Mouse (Mus musculus) lung, adult 10 weeks (tissue): ENCODE measurements around the gene Scd4. TPM values are rescaled to one million over a fixed set of nuclear protein-coding genes. Genes with fewer than 3 reads are reported as not detected.

Experiments used
- polyA plus RNA-seq: library from polyadenylated mRNA; stranded (reverse); fragments of 350-450 nt; fragmentation: Illumina TruSeq; extraction: RNeasy Lipid Tissue Mini Kit (QIAGEN cat#74804); gene quantifications from one replicate; pipeline ENCODE4 v1.2.3, GENCODE M21; 2014; ENCODE audit warnings: low read depth, low replicate concordance; ENCODE audit not compliant: insufficient read depth

Scd4 gene
- polyA plus RNA-seq, result 0.59 TPM

DNA sequence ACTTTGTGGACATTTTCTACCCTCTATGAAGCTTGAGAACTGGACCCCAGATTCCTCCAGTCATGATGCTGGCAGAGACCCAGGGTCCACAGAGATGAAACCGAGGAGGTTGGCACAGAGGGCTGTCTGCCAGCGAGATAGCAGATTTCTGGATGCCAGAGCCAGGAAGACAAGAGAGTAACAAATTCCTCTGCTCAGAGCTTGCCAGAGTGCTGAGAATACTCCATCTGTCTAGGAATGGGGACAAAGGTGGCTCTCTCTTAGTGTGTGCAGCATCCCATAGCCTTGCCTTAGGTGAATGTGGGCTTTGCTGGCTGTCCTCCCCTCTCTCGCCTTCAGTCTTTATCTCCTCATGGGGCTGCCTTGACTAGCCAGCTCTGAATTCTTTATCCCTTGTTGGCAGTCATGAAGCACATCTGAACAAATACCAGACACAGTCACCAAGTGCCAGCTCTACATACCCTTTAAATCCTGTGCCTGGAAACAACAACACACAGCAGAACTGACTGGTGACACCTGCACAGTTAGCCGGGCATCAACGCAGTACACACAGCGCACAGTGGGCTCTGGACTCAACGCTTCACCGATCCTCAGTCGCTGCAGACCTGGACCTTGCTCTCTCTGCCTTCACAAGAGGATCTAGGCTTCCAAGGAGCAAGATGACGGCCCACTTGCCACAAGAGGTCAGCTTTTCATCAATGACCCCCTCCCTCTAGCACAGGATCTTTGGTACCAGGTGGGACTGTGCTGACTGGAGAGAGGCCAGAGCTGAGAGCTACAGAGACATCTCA, at the start of gene Scd4:
Gene Scd4 (plus strand): TSS at position 260 of the 791 bp plus-strand sequence.

DNA sequence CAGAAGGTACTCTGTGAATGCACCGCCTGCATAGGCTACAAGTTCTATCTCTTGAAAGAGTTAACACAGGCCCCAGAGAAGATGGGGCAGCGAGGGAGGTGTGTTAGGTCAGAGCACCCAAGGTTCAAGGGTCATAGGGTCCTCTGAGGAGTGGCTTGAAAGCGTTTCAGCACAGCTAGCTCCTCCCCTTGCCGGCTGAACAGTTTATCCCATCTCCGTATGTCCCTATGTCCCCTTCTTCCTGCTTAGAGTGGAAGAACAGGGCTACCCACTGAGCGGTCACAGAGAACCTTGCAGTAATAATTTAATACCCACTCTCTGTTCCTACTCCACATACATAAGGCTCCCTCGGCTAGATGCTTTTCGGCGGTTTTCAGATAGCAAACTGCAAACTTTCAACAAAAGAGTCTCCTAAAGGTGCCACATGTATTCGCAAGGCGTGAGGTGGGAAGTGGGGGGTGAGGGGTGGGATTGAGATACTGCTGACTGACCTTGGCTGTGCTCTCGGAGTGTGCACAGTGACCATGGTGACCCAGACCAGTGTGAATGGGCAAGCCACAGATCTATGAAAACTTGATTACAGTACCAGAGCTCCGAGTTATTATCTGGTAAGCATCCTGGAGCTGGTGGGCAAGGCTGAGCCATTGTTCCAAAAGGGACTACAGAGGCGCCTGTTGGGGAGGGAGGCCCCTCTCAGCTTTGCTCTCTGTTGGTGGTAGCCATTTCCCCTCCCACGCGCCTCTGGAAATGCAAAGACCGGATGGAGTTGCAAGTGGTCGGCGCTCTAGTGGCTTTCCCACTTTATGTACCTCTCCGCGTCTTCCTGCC, 39.7 kb upstream of the Scd4 start, which contains the start of gene Scd2:
Gene Scd2 (plus strand): TSS at position 734 of the 828 bp plus-strand sequence.

Other genes with a start within 250 kb of the Scd4 start
- gene Chuk, start 225.6 kb upstream of the Scd4 start, polyA plus RNA-seq, result 21.9 TPM
- 9.9 TPM for gene Cwf19l1, start 197.2 kb upstream of the Scd4 start, polyA plus RNA-seq
- 48.7 TPM for gene Bloc1s2, start 186.6 kb upstream of the Scd4 start, polyA plus RNA-seq
- not detected for gene Pkd2l1, start 140.7 kb upstream of the Scd4 start, polyA plus RNA-seq
- gene Scd3, start 129.8 kb upstream of the Scd4 start, polyA plus RNA-seq, result 0.46 TPM
- gene Scd2, start 39.4 kb upstream of the Scd4 start, polyA plus RNA-seq, result 139 TPM
- gene Scd1, start 74.8 kb downstream of the Scd4 start, polyA plus RNA-seq, result 473 TPM
- gene Wnt8b, start 160.4 kb downstream of the Scd4 start, polyA plus RNA-seq, result not detected
- 0.65 TPM for gene Sec31b, start 212.8 kb downstream of the Scd4 start, polyA plus RNA-seq
- not detected for gene Gm20538, start 219.7 kb downstream of the Scd4 start, polyA plus RNA-seq
- 283 TPM for gene Ndufb8, start 222.3 kb downstream of the Scd4 start, polyA plus RNA-seq
- gene Hif1an, start 229.8 kb downstream of the Scd4 start, polyA plus RNA-seq, result 12.8 TPM